Mouse (Mus musculus) induced T-regulatory cell, adult 2 months (primary cell): Measurements from ENCODE around the gene Ice2.

Experiments
- DNase-seq: peaks from one replicate; pipeline ENCODE4 v3.0.0-alpha.2; 2012; ENCODE audit warnings: low read depth

Gene Ice2

GRCm38 (mm10) chr9:69459876-69460275 is 62.2 kb downstream of the Ice2 start:
- DNase-seq: no peak

- no peak for DNase-seq
These were observed 65.3 kb downstream of the Ice2 start for GRCm38 (mm10) chr9:69463046-69463445.

- DNase-seq: no peak
These were observed 66.5 kb downstream of the Ice2 start for GRCm38 (mm10) chr9:69464109-69464756.

GRCm38 (mm10) chr9:69466098-69466497 is 68.4 kb downstream of the Ice2 start:
- no peak for DNase-seq

- DNase-seq: peak; percentile 57
These were observed 69.7 kb downstream of the Ice2 start for GRCm38 (mm10) chr9:69467310-69467939.

- DNase-seq: no peak
These were observed 71.3 kb downstream of the Ice2 start for GRCm38 (mm10) chr9:69468991-69469390.

- DNase-seq: no peak
These were observed 72.7 kb downstream of the Ice2 start for GRCm38 (mm10) chr9:69470362-69470761.

- no peak for DNase-seq
These were observed 73.2 kb downstream of the Ice2 start for GRCm38 (mm10) chr9:69470921-69471320.

GRCm38 (mm10) chr9:69472724-69473123 is 75.0 kb downstream of the Ice2 start:
- DNase-seq: no peak

- no peak for DNase-seq
These were observed 78.2 kb downstream of the Ice2 start for GRCm38 (mm10) chr9:69475873-69476272.

GRCm38 (mm10) chr9:69477195-69477823 is 79.6 kb downstream of the Ice2 start:
- no peak for DNase-seq

- DNase-seq: no peak
These were observed 80.1 kb downstream of the Ice2 start for GRCm38 (mm10) chr9:69477824-69478222.

- DNase-seq: peak; percentile 92
These were observed 82.6 kb downstream of the Ice2 start for GRCm38 (mm10) chr9:69480344-69480743.
